Mouse (Mus musculus): ENCODE data around the gene Klk1b22. TPM values are rescaled to one million over a fixed set of nuclear protein-coding genes. Genes with fewer than 3 reads are reported as not detected.

The Klk1b22 gene
- total RNA-seq (2023): not detected

DNA sequence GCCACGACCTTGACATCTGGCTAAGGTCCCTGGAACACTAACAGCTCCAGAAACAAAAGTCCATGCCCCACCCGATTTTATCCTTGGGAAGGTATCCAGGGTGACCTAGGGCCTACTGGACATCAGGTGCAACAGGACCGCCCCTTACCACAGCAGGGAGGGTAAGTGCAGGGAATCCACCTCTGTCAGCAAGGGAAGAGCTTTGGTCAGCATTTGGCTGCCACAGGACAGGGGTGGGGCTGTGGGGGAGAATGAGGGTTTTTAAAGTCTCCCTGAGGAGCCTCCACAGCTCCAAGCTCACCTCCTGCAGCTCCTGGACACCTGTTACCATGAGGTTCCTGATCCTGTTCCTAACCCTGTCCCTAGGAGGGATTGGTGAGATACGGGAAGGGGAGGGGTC, at the start of gene Klk1b22:
Gene Klk1b22, plus strand, starts transcription at position 301 of the 400 bp plus-strand sequence.

GRCm38 (mm10) chr7:44102028-44102427, 10.4 kb upstream of the Klk1b22 start, which contains the start of gene Klk1b21:
Klk1b21 (plus strand) TSS chr7:44102328.

GRCm38 (mm10) chr7:44136467-44136866, 24.0 kb downstream of the Klk1b22 start, which contains the start of gene Klk1b16:
Klk1b16 (plus strand) TSS chr7:44136767.

Other genes with a start within 250 kb of the Klk1b22 start
- not detected for gene Klk4, start 231.5 kb upstream of the Klk1b22 start, total RNA-seq (2023)
- not detected for gene Klk15, start 178.9 kb upstream of the Klk1b22 start, total RNA-seq (2023)
- not detected for gene Klk1b8, start 162.0 kb upstream of the Klk1b22 start, total RNA-seq (2023)
- gene Klk1b1, start 145.9 kb upstream of the Klk1b22 start, total RNA-seq (2023): not detected
- gene Klk1b9, start 136.6 kb upstream of the Klk1b22 start, total RNA-seq (2023): not detected
- gene Klk1b11, start 116.8 kb upstream of the Klk1b22 start, total RNA-seq (2023): not detected
- not detected for gene Klk1b26, start 100.5 kb upstream of the Klk1b22 start, total RNA-seq (2023)
- gene Klk1b27, start 60.4 kb upstream of the Klk1b22 start, total RNA-seq (2023): not detected
- gene Klk1b21, start 10.3 kb upstream of the Klk1b22 start, total RNA-seq (2023): not detected
- not detected for gene Klk1b16, start 24.1 kb downstream of the Klk1b22 start, total RNA-seq (2023)
- gene Klk1b24, start 75.6 kb downstream of the Klk1b22 start, total RNA-seq (2023): not detected
- gene Klk1b3, start 85.5 kb downstream of the Klk1b22 start, total RNA-seq (2023): not detected
- gene Klk1b4, start 94.8 kb downstream of the Klk1b22 start, total RNA-seq (2023): not detected
- gene Klk1b5, start 103.3 kb downstream of the Klk1b22 start, total RNA-seq (2023): not detected
- gene Klk1, start 112.7 kb downstream of the Klk1b22 start, total RNA-seq (2023): not detected
- not detected for gene Gm36864, start 123.5 kb downstream of the Klk1b22 start, total RNA-seq (2023)
- 1 to 10 TPM in 1 of 2 experiments, under 1 TPM in 1; 0.49 to 1.6 TPM for gene 1700028J19Rik, start 134.0 kb downstream of the Klk1b22 start, total RNA-seq (2023)
- gene 2410002F23Rik, start 134.0 kb downstream of the Klk1b22 start, total RNA-seq (2023): 10 to 100 TPM; 27.8 to 34.7 TPM
- not detected for gene Acp4, start 144.7 kb downstream of the Klk1b22 start, total RNA-seq (2023)
- not detected for gene Gm15517, start 148.8 kb downstream of the Klk1b22 start, total RNA-seq (2023)
- gene Clec11a, start 194.2 kb downstream of the Klk1b22 start, total RNA-seq (2023): 1 to 10 TPM in 1 of 2 experiments, under 1 TPM in 1; 0.42 to 1.1 TPM
- gene Shank1, start 197.6 kb downstream of the Klk1b22 start, total RNA-seq (2023): under 1 TPM; 0.40 to 0.57 TPM

All from neutrophil, adult 59 days (primary cell).